Mouse (Mus musculus) testis, adult 2 months (tissue): ENCODE measurements around the gene Olfr24.

ENCODE experiments used
- CTCF ChIP-seq: fragments of 200-500 bp; IDR thresholded peaks from 2 replicates; pipeline ENCODE4 v1.5.1; 2012; ENCODE audit warnings: low read depth, mild to moderate bottlenecking, inconsistent platforms, low read length, moderate library complexity; ENCODE audit not compliant: control insufficient read depth, insufficient read depth, insufficient replicate concordance
- POLR2A ChIP-seq: fragments of 200-500 bp; IDR thresholded peaks from 2 replicates; pipeline ENCODE4 v1.6.1; 2012; ENCODE audit warnings: low read depth, mild to moderate bottlenecking, inconsistent platforms, low read length, moderate library complexity; ENCODE audit not compliant: control insufficient read depth

- TF ChIP-seq POLR2A = no peak
- no peak for TF ChIP-seq CTCF
Observed at GRCm38 (mm10) chr9:18755595-18755994, 8.2 kb downstream of the Olfr24 start.
